Mouse (Mus musculus) frontal cortex, postnatal 25 days (tissue): ENCODE data around the gene Arhgef10l.
"Not testable (repeated sequence)": the region's sequence is repeated elsewhere in the genome, so short reads cannot be mapped to it uniquely, and the experiment has no call there.

Experiments used
- DNase-seq, 2 experiments: peaks; one replicate each; pipeline ENCODE4 v3.0.0; 2022; ENCODE audit warnings: low spot score in 2 of 2

Gene Arhgef10l

GRCm38 (mm10) chr4:140576628-140577027, 89.2 kb downstream of the Arhgef10l start:
- DNase-seq: no peak

GRCm38 (mm10) chr4:140574863-140575262, 90.9 kb downstream of the Arhgef10l start:
- not testable (repeated sequence) for DNase-seq

- DNase-seq: no peak
These were observed 93.4 kb downstream of the Arhgef10l start for GRCm38 (mm10) chr4:140572376-140572775.

- DNase-seq: no peak
These were observed 96.4 kb downstream of the Arhgef10l start for GRCm38 (mm10) chr4:140569394-140569793.

GRCm38 (mm10) chr4:140567911-140568480, 97.8 kb downstream of the Arhgef10l start:
- no peak for DNase-seq

- DNase-seq: no peak
These were observed 99.0 kb downstream of the Arhgef10l start for GRCm38 (mm10) chr4:140566785-140567184.

- not testable (repeated sequence) for DNase-seq
These were observed 101.4 kb downstream of the Arhgef10l start for GRCm38 (mm10) chr4:140564459-140564858.

- DNase-seq: no peak
These were observed 103.2 kb downstream of the Arhgef10l start for GRCm38 (mm10) chr4:140562461-140563178.

- DNase-seq: no peak
These were observed 104.1 kb downstream of the Arhgef10l start for GRCm38 (mm10) chr4:140561744-140562143.

- no peak for DNase-seq
These were observed 106.0 kb downstream of the Arhgef10l start for GRCm38 (mm10) chr4:140559862-140560261.

- no peak for DNase-seq
These were observed 107.6 kb downstream of the Arhgef10l start for GRCm38 (mm10) chr4:140558193-140558592.

GRCm38 (mm10) chr4:140556561-140556960, 109.3 kb downstream of the Arhgef10l start:
- DNase-seq: no peak

- DNase-seq: peak; percentile 61 to 67
These were observed 110.5 kb downstream of the Arhgef10l start for GRCm38 (mm10) chr4:140555273-140555672.

GRCm38 (mm10) chr4:140554552-140554951, 111.3 kb downstream of the Arhgef10l start:
- DNase-seq: no peak

GRCm38 (mm10) chr4:140551766-140552165, 114.0 kb downstream of the Arhgef10l start:
- DNase-seq: no peak

- DNase-seq: no peak
These were observed 115.1 kb downstream of the Arhgef10l start for GRCm38 (mm10) chr4:140550670-140551069.

- no peak for DNase-seq
These were observed 115.8 kb downstream of the Arhgef10l start for GRCm38 (mm10) chr4:140549975-140550374.

GRCm38 (mm10) chr4:140547488-140547887, 118.3 kb downstream of the Arhgef10l start:
- DNase-seq: peak; percentile 47 to 60

- DNase-seq: peak; percentile 49 to 62
These were observed 126.7 kb downstream of the Arhgef10l start for GRCm38 (mm10) chr4:140539125-140539524.

- DNase-seq: no peak
These were observed 128.2 kb downstream of the Arhgef10l start for GRCm38 (mm10) chr4:140537561-140538021.

GRCm38 (mm10) chr4:140535323-140535722, 130.5 kb downstream of the Arhgef10l start:
- no peak for DNase-seq

- DNase-seq: no peak
These were observed 133.5 kb downstream of the Arhgef10l start for GRCm38 (mm10) chr4:140532270-140532669.

- no peak for DNase-seq
These were observed 134.8 kb downstream of the Arhgef10l start for GRCm38 (mm10) chr4:140531024-140531423.
